Mouse (Mus musculus) lung, postnatal 36 days (tissue): ENCODE measurements at regions not wholly inside any gene's neighbourhood (a gene's known extent, or its start where the extent isn't known, plus 50 kb on each side); places are given as distances from the start of the nearest gene placed in this dataset.
A peak's percentile ranks its signal among the peaks of the same experiment; 100 is the strongest.

Experiments used
- DNase-seq: peaks from one replicate; pipeline ENCODE4 v3.0.0; 2022; ENCODE audit warnings: mixed read lengths

DNA sequence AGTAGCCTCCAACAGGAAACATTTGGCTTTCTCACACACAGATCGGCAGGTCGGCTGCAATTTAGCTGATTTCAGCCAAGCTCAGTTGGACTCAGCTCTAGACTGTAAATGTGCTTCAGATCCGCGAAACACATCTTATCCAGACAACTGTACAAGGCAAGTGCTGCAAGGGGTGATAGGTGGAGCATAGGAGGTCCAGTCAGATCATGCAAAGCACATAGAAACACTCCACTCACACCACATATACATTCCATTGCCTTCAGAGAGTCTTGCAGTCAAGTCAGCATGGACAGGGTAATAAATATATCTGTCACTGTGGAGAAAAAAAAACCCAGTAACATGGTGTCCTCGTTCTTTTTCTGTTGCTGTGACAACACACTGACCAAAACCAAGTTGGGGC, 160.3 kb downstream of the H2al1j start:
- no peak for DNase-seq

DNA sequence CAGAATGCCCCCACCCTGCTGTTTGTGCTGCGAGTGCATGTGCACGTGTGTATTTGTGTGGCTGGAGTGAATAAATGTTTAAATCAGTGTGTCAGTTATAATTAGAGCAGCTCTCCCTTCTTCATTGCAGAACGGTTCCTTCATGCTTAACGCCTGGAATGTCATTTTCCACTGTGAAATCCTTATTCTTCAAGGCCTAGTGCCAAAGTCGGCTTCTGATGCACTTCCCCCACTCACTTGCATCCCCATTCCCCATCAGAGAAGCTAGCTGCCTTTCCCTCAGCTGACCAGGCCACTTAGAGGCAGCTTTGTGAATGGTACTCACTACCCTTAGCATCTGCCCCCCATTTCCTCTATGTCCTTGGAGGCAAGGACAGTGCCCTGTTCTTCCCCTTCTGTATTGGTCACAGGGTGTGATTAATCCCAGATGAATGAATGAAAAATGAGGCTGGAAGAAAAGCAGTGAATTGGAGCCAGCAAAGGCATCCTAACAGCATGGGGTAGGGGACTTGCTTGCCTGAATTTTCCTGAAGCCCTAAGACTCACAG, 162.6 kb downstream of the H2al1j start:
- no peak for DNase-seq

DNA sequence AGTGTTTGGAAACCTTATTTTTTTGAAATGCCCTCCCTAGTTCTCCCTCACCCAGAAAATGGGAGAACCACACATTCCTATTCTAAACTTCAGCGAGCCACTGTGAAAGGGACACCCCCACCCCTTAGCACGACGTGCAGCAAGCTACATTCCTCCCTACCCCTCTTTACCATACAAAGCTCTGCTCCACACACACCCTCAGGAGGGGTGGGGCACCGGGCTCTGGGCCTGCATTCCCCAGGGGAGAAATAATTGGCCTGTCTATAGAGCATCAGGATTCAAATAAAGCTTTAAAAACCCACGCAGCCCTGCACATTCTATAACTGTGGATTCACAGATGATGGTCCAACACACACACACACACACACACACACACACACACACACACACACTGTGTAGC, 163.6 kb downstream of the H2al1j start:
- DNase-seq, result no peak

DNA sequence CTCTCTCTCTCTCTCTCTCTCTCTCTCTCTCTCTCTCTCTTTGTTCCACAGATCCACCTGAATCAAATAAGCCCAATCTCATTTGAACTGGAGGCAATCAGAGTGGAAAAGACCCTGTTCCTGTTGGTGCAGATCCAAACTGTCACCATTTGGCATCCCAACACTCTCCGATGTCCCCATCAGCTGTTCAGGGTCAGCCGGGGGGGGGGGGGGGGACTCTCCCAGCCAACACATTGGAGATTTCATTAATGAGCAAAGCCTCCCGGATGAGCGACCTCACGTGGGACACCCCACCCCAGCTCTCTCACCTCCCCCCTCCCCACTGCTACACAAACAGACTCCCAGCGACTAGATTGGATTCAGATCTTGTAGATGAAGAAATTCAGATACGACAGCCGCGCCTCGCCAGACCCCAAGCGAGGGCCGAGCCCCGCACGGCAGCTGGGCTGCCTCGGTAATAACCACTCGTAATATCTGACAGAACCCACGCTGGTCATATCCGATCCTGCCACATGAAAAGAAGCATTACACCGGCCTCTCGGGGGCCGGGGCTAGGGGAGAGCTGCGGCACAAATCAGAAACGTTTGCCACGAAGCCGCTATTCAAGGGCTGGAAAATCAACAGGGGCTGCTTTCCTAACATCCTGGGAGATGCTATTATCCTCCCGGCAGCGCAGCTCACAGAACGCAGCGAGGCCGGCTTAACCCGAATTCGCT, 164.2 kb downstream of the H2al1j start:
- DNase-seq, result no peak

GRCm38 (mm10) chrX:11493526-11494245, 166.1 kb downstream of the H2al1j start:
- DNase-seq, result no peak

DNA sequence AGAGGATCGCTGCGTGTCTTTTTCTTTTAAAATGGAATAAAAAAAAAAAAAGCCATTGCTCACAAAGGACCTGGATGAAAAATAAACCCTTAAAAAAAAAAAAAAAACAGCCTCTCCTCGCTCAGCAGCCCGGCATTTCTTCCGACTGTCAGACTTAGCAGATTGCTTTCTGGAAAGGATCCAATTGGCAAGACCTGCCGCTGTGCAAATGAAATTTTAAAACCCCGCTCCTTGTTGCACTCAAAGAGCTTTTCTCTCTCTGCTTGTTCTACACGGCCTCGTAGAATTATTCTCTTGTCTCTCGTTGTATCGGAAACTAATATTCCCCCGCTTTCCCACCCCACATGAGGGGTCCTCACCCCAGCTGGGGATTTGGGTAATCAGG, 166.6 kb downstream of the H2al1j start:
- DNase-seq, result peak; percentile 46

DNA sequence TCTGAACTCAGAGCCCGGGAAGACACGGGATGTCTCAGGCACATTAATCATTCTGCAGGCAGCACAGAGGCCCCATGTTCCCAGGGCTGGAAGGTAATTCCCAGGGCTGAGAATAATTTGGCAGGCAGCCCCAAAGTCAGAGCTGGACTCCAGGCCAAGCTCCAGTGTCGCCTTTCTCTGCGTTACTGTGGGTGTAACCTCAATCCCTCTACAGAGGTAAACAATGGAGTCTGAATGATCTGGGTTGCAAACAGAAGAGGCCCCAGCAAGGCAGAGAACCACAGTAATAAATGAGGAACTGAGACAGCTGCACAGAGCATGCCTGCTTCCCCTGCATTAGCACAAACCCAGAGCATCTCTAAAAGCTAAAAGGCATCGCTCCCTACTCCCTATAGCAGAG, 184.8 kb downstream of the H2al1j start:
- no peak for DNase-seq

GRCm38 (mm10) chrX:11512928-11513327, 185.3 kb downstream of the H2al1j start:
- DNase-seq, result no peak

DNA sequence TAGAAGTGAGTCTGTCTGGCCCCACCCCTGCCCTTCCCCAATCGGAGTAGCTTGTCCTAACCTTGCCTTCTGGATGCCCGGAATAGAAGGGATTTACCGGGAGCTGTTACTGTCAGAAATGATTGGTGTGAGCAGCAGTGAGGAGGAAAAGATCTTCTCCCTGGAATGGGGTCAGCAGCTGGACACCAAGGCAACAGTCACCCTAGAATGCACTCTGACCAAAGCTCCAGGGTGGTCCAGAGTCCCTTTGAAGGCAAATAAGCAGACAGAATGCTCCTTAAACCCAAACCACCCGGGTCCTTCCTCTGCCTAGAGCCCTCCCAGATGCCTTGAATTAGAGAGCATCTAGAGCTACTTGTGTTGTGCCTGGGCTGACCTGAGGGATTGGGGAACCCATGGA, 196.2 kb downstream of the H2al1j start:
- DNase-seq, result no peak

DNA sequence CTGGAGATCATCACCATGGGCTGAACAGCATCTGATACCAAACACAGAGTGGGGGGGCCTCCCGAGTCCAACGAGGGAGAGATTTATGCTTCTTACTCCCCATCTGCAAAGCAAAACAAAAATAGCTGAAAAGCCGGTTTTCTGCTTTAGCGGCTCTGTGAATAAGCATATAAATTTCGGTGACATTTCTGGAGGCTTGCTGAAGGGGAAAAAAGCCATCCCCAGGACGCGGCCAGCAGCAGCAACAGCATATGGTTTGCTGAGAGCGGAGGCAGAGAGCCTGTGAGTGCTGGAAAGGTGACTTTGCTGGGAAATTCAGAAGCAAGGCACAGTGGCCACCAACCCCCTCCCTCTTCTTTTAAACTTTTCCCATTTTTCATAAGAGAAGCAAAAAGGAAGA, 197.7 kb downstream of the H2al1j start:
- DNase-seq, result no peak

DNA sequence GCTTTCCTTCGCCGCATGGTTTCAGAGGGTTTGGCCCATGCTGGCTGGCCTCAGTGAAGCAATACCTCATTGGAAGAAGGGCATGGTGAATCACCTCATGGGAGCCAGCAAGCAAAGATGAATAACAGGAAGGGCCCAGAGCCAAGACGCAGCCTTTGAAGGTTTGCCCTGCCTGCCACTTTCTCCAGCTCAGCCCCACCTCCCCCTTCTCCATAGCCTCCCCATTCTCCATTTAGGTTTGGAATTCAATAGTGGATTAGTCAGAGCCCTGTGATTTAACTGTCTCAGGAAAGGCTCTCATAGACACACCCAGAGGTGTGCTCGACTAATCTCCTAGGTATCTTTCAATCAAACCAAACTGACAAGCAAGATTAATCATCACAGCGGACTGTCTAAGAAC, 201.0 kb downstream of the H2al1j start:
- no peak for DNase-seq

GRCm38 (mm10) chrX:11529221-11529620, 201.6 kb downstream of the H2al1j start:
- DNase-seq, result no peak

GRCm38 (mm10) chrX:11532817-11533216, 205.2 kb downstream of the H2al1j start:
- DNase-seq, result no peak

DNA sequence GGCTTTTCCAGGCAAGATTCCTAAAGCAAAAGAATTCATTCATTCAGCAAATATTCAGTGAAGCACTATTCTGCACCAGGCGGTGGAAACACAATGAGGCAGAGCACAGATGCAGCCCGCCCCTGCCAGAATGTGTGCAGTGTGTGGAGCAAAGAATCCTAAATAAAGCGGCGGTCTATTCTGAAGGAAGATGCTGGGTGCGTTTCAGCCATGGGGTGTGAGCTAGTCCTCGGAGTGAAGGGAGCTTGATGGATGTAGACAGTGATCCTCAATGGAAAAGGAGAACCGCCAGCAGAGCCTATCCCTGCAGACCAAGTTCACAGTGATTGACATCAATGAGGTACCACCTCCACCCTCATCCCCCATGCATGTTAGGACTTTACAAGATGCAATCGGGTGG, 206.2 kb downstream of the H2al1j start:
- no peak for DNase-seq

DNA sequence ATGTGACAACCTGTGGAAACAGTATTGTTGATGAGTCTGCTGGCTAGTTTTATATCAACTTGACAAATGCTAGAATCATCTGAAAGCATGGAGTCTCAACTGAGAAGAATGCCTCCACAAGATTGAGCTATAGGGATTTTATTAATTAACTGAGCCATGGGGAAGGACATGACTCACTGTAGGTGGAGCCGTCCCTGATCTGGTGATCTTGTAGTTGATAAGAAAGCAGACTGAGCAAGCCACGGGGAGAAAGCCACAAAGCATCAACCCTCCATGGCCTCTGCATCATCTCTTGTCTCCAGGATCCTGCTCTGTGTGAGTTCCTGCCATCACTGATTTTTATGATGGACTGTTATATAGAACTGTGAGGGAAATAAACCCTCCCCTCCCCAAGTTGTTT, 213.4 kb downstream of the H2al1j start:
- no peak for DNase-seq

DNA sequence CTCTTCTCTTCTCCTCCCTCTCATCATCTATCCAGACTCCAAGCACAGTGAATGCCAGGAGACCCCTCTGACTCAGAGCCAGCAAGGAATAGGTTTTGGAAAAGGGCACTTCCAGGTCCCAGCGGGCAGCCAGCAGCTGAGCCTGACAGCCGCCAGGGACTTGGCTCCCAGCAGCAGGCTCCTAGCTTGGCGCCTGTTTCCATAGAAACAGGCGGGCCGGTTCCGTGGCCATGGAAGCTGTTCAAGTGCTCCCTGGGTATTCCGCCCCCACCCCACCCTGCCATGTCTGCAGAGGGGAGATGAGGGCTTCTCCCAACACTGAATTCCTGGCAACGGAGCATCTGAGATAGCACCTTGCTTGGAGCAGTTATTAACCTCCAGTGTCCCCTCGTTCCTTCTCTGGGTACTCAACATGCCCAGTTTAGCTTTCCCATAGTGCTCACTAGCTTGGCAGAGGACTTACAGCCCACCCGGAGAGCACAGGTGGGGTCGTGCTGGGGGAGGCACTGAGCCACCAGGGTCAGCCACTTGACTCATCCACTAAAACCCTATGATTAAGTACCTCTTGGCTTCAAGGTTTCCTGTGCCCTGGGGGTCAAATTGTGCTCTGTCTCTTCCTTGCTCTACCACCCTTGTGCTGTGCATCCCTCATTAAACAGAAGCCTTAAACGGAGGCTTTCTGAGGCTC, 222.7 kb downstream of the H2al1j start:
- no peak for DNase-seq

- no peak for DNase-seq
Measured at GRCm38 (mm10) chrX:11552177-11552576, 224.6 kb downstream of the H2al1j start.

DNA sequence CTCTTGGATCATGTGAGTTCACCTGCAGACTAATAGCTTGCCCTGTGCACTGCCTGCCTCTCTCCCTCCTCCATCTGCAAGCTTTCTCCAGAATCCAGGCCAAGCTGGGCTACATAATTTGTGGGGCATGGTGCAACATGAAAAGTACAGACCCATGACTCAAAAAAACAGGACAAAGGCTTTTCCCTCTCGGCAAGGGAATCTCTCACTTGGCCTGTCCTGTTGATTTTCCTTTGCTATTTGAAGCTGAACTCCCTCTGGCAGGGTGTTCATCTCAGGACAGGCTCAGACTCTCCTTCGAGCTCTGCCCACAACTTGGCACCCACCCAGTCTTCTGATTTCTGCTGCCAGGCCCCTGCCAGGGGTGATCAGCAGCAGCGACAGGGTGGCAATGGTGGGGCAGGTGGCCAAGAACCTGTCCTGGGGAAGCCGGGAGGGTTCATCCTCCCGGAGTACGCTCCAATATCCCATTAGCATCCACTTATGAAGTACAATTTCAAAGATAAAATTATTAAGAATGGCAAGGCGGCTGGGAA, 227.5 kb downstream of the H2al1j start:
- no peak for DNase-seq

- DNase-seq, result no peak
Measured at GRCm38 (mm10) chrX:11558260-11558659, 230.6 kb downstream of the H2al1j start.

GRCm38 (mm10) chrX:11560550-11561276, 233.1 kb downstream of the H2al1j start:
- DNase-seq, result no peak

GRCm38 (mm10) chrX:11565888-11566287, 238.3 kb downstream of the H2al1j start:
- DNase-seq, result no peak

GRCm38 (mm10) chrX:11567827-11568226, 240.2 kb downstream of the H2al1j start:
- no peak for DNase-seq

- DNase-seq, result no peak
Measured at GRCm38 (mm10) chrX:11568262-11568661, 240.6 kb downstream of the H2al1j start.
